ENCODE assay signal across 23 mouse cellular contexts in the genomic region with DNA sequence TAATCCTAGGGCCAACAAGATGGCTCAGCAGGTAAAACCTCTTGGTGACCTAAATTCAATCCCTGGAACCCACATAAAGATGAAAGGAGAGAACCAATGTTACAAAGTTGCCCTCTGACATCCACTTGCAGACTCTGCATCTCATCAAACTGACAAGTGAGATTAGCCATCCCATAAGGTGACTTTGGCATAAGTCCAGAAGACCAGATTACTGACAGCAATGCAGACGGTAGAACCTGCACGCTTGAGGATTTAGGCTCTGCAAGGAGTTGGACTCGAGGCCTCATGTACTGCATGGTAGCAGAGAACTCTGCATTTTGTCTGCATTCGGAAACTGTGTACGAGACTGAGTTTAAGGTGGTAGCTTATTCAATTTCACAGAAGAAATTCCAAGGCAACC.
"Had no signal": no experiment of that assay in that cellular context is flagged by ENCODE, and none has a peak within 500 bp of the region (broad histone marks: within the 10 kb centered on the region; RNA-seq: fewer than 3 reads in every experiment).

No protein-coding gene starts in this region.

- DNase-seq: kidney, adult 11 months; kidney, adult 8-10 months; kidney, postnatal 14 days; kidney, postnatal 4 days; liver; lung, adult 18-20 months; lung, postnatal 10 days; lung, postnatal 4 days; right cerebral cortex, adult 18-20 months; right cerebral cortex, postnatal 14 days; right cerebral cortex, postnatal 4 days; thymus, adult 2 months; thymus, postnatal 25 days had no signal

- H3K4me2 ChIP-seq: intestine, embryonic 15.5 days; limb, embryonic 13.5 days; liver, embryonic 12.5 days; liver, embryonic 15.5 days; lung, embryonic 15.5 days; midbrain, embryonic 12.5 days; neural tube, embryonic 12.5 days; neural tube, embryonic 15.5 days had no signal

- H3K9ac ChIP-seq: intestine, embryonic 15.5 days; limb, embryonic 13.5 days; liver, embryonic 12.5 days; liver, embryonic 15.5 days; lung, embryonic 15.5 days; midbrain, embryonic 12.5 days; neural tube, embryonic 12.5 days; neural tube, embryonic 15.5 days had no signal

- H3K27ac ChIP-seq: intestine, embryonic 15.5 days; limb, embryonic 10.5 days; limb, embryonic 13.5 days; liver, embryonic 12.5 days; liver, embryonic 15.5 days; lung, embryonic 15.5 days; midbrain, embryonic 12.5 days; neural tube, embryonic 12.5 days; neural tube, embryonic 15.5 days; stomach, postnatal 0 days had no signal

- H3K36me3 ChIP-seq: intestine, embryonic 15.5 days; limb, embryonic 10.5 days; limb, embryonic 13.5 days; liver, embryonic 12.5 days; liver, embryonic 15.5 days; lung, embryonic 15.5 days; midbrain, embryonic 12.5 days; neural tube, embryonic 12.5 days; neural tube, embryonic 15.5 days had no signal

- H3K9me3 ChIP-seq: intestine, embryonic 15.5 days; limb, embryonic 10.5 days; limb, embryonic 13.5 days; liver, embryonic 12.5 days; liver, embryonic 15.5 days; lung, embryonic 15.5 days; midbrain, embryonic 12.5 days; neural tube, embryonic 12.5 days; neural tube, embryonic 15.5 days had no signal

- ATAC-seq: intestine, embryonic 15.5 days; liver, embryonic 12.5 days had no signal

- H3K4me3 ChIP-seq: intestine, embryonic 15.5 days; limb, embryonic 10.5 days; limb, embryonic 13.5 days; liver, embryonic 12.5 days; liver, embryonic 15.5 days; lung, embryonic 15.5 days; midbrain, embryonic 12.5 days; neural tube, embryonic 12.5 days; neural tube, embryonic 15.5 days had no signal

- H3K4me1 ChIP-seq: intestine, embryonic 15.5 days; limb, embryonic 13.5 days; liver, embryonic 12.5 days; liver, embryonic 15.5 days; midbrain, embryonic 12.5 days had no signal

- H3K27me3 ChIP-seq: limb, embryonic 13.5 days; liver, embryonic 15.5 days; lung, embryonic 15.5 days; midbrain, embryonic 12.5 days; neural tube, embryonic 12.5 days had no signal
